Mouse (Mus musculus) T-helper 17 cell (primary cell): ENCODE results near the gene Sdk2.

Experiments used
- in situ Hi-C, 2 experiments: fragments of 300-600 bp; cut with MboI, MseI; formaldehyde crosslinking; loops; 1 replicate in 1 of 2; 2 replicates in 1 of 2; pipeline ENCODE4 v1.15.1; 2025; ENCODE audit warnings: high pct_unique_total_duplicates in 2 of 2

Sdk2 gene

DNA sequence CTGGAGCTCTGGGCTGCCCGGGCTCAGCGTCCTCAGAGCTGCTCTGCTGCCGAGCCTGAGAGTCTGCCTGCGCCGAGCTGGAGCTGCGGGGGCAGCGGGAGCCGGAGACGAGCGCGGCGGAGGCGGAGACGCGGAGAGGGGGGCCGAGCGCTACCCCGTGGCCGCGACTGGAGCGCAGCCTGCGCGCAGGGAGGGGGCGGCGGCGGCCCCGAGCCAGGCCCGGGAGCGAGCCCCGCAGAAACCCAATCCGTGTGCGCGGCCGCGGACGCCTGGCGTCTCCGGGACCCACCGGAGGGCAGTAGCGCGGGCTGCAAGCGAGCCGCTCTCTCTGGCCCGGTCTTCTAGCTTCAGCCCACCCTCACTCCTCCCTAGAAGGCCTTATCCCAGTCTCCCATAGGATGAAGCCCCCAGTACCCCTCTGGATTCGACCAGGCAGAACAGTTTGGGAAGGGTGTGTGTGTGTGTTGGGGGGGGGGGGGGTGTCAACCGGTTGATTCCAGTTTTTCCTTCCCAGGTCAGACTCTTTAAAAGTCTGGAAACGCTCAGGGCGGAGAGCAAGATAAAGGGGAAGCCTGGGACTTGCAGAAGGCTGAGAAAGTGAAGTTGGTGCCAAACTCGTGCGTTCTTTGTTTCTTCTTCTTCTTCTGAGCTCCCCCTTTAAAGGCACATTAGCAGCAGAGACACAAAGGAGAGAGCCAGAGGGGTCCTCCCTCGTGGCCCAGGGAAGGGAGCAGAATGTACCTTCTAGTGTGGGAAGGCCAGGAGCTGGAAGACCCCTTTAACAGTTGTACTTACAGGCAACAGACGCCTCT lies at the start of gene Sdk2:
Gene Sdk2 (minus strand): TSS at position 96 of the 812 bp plus-strand sequence.
- in situ Hi-C loops = loop anchor here in 1 of 2 experiments (5.0 kb wide), 1 partner anchor 465 kb away; no protein-coding TSS in a partner anchor

DNA sequence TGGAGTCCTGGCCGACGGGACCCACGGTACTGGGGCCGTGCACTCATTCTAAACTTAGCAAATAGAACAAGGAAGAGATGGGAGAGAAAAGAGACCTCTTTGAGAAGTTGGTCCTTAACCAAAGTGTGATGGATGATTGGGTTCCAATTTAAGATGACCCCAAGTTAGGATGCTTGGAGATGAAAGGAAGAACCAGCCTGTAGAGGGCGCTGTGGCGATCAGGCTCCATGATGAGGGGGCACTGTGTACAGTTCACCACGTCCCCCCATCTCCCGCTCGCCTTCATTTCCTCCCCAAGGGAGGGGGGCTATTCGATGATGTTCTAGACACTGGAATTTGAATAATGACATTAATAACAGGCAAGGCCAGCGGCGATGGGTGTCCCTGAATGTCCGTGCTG lies 48.2 kb upstream of the Sdk2 start:
- in situ Hi-C loops = no loop called here

DNA sequence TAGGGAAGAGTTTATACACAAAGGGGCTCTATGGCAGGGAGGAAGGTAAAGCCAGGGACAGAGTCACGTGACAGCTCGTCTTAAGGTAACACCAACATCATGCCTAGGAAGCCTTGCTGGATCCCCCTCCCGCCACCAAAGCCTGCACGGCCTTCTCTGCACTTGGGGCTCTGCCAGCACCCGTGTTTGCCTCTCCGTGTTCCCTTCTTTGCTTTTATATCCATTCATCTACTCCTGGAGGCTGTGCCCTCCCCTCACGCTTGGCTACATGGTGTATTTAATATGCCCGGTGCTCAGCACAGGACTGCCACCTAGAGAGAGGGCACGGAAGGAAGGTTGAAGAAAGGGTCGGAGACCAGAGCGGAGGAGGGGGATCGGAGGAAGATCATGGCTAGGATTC lies 47.8 kb upstream of the Sdk2 start:
- in situ Hi-C loops = no loop called here

DNA sequence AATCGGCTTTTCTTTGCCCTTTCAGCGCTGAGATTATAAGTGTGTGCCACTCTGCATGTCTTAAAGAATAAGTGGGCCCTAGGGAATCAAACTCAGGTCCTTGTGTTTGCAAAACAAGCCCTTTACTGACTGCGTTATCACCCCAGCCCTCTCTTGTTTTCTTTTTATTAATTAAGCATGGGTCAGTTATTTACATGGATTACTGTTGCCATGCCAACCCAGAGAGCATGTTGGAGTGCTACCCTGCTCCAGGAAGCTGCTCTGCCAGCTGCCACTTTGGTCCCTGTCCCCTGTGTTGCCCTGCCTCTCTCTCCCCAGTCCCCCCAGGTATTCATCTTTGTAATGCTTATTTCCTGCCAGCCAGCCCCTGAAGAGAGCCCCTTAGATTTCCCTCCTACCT lies 44.0 kb upstream of the Sdk2 start:
- in situ Hi-C loops = no loop called here

DNA sequence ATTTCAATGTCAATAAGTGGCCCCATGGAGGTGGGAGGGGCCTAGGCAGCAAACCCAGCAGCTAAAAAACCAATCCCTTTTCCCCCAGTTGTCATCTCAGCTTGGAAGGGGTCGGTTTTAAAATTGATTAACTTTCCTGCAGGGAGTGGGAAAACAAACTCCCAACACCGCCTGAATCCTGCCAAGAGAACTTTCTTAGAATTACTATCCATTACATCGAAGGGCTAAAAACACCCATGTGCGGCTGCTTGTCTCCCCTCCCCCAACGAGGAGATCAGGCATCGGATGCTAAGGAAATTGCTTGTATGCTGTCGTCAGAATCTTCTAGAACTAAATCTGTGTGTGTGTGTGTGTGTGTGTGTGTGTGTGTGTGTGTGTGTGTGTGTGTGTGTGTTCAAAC lies 26.8 kb upstream of the Sdk2 start:
- in situ Hi-C loops = no loop called here

DNA sequence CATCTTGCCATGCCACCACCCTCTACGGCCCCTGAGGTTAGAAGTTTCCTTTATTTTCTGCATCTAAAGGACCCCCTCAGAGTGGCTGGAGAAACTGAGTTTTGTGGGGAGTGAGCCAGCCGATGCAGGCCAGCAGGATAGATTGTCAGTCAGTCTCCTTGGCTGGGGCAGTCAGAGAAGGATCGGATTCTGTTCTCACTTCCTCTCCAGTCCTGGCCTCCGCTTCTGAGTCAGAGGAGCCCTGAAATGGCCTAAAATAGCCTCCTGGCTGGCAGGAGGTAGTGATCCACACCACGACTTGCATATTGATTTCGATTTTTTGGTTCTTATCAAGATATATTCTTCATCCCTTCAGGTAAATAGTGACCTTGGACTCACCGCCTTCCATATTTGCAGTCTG lies 26.3 kb upstream of the Sdk2 start:
- in situ Hi-C loops = no loop called here

DNA sequence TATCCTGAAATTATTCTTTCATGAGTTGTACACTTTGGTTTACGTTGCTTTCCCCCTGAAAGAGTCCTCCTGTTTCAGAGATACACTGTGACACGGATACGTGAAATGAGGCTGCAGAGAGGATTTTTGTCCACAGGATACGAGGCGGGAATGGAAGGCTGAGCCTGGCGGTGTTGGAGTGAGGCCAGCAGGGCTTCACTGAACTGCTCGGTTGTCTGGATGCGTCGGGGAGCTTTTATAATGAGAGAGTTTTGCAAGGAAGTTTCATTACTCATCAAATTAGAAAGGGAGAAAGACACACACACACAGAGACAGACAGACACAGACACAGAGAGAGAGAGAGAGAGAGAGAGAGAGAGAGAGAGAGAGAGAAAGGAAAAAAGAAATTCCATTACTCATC lies 13.8 kb upstream of the Sdk2 start:
- in situ Hi-C loops = no loop called here

DNA sequence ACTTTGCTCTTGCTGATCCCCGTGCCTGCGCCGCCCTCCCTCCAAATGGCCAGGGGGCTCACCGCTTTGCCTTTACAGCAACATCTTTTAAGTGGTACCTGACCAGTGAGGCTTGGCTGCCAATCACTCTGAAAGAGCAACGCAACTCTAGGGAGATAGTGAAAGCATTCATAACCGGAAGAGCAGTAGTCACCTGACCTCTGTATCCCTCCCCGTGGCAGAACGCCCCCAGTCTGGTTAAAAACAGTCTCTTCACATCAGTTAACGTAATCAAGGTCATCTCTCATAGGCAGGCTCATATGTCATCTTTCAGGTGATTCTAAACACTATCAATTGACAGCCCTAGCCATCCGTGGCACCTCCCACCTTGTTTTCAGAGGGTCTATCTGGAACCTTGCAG lies 5.8 kb upstream of the Sdk2 start:
- in situ Hi-C loops = no loop called here

- in situ Hi-C loops = no loop called here
Measured at GRCm38 (mm10) chr11:114071998-114072397, 5.2 kb upstream of the Sdk2 start.

GRCm38 (mm10) chr11:114070881-114071280 lies 4.0 kb upstream of the Sdk2 start:
- in situ Hi-C loops = no loop called here

DNA sequence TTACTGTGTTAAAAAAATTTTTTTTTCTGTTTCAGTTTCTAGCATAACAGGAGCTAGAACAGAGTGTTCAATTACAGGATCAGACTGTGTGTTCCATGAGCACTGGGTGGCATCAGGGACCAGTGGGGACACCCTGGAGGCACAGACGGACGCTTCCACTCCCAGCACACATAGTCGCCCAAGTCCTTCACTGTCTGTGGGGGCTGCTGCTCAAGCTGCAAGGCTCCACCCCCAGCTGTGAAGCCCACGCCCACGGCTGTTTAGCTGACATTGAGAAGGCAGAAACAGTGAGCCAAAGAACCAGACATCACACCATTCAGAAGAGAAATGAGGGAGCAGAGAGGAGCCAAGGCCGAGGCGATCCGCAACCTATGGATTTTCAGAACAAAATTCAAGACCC lies 3.3 kb upstream of the Sdk2 start:
- in situ Hi-C loops = no loop called here

GRCm38 (mm10) chr11:114068390-114068789 lies 1.5 kb upstream of the Sdk2 start:
- in situ Hi-C loops = loop anchor here in 1 of 2 experiments (5.0 kb wide), 1 partner anchor 466 kb away; no protein-coding TSS in a partner anchor

DNA sequence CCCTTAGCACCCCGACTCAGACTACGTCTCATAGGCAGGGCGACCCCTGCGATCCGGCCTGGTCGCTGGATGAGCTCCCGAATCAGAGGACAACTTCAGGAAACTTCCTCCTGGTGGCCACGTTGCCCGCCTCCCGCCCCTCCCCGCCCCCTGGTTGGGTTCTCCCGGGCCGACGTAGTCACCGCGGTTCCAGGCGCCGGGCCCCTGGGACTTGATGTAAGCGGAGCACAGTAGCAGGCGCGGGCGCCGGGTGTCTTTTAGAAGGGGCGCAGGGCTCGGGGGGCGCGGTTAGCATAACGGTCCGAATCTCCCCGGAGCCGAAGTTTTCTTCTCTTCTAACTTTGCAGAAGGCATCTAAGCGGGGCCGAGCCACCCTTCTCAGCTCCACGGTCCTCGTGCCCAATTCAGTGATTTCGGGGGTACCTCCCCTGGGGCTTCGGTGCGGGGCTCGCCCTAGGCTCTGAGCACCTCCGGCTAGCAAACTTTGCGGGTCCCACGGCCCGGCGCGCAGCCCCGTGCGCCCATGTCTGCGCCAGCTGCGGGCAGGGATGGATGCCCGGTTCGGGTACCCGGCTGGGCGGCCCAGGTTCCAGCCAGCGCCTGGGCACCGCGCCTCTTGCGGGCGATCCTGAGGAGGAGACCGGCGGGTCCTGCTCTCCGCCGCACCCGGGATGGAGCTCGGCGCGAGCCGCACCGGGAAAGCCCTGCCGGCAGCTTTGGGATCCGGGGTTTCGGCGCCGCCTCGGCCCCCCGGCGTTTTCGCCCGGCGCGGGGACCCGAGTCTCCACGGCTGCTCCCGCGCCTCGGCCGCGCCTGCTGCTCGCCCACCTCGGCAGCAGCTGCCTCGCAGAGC lies 522 bp downstream of the Sdk2 start:
- in situ Hi-C loops = loop anchor here in 1 of 2 experiments (5.0 kb wide), 1 partner anchor 464 kb away; no protein-coding TSS in a partner anchor

- in situ Hi-C loops = loop anchor here in 1 of 2 experiments (5.0 kb wide), 1 partner anchor 463 kb away; no protein-coding TSS in a partner anchor
Measured at GRCm38 (mm10) chr11:114065596-114065995, 1.2 kb downstream of the Sdk2 start.

DNA sequence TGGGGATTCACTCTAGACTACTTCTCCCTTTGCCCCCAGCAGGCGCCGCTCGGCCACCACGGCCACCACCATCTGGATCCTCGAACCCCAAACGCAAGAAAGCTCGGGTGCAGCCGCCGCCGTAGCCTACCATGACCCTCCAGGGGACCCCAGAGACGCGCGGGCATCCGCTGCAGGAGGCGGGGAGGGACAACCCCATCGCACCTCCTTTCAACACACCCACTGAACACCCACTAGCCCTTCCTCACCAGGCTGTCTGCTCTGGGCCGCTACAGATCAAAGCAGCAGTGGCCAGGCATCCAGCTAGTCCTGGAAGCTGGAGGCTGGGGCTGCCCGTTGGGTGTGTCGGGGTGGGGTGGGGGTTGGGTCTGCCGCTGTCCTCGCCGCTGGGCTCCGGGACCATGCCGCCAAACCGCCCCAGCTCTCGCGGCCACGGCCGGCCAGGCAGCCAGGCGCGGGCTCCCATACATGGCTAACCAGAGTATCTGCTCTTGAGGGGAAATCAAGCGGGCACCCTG lies 1.9 kb downstream of the Sdk2 start:
- in situ Hi-C loops = loop anchor here in 1 of 2 experiments (5.0 kb wide), 1 partner anchor 463 kb away; no protein-coding TSS in a partner anchor

- in situ Hi-C loops = no loop called here
Measured at GRCm38 (mm10) chr11:114061946-114062345, 4.9 kb downstream of the Sdk2 start.

- in situ Hi-C loops = no loop called here
Measured at GRCm38 (mm10) chr11:114061265-114061664, 5.6 kb downstream of the Sdk2 start.

- in situ Hi-C loops = no loop called here
Measured at GRCm38 (mm10) chr11:114056351-114056750, 10.5 kb downstream of the Sdk2 start.

GRCm38 (mm10) chr11:114054581-114055315 lies 12.1 kb downstream of the Sdk2 start:
- in situ Hi-C loops = no loop called here

GRCm38 (mm10) chr11:114051361-114051760 lies 15.5 kb downstream of the Sdk2 start:
- in situ Hi-C loops = no loop called here

GRCm38 (mm10) chr11:114050511-114050910 lies 16.3 kb downstream of the Sdk2 start:
- in situ Hi-C loops = no loop called here
